Mouse (Mus musculus): ENCODE results near the gene Bach2.

GRCm38 (mm10) chr4:32324967-32325366, 86.4 kb downstream of the Bach2 start:
- TF ChIP-seq CTCF (IDR thresholded peaks at IDR 0.05; ENCODE audit: insufficient read depth, low read length) (no peak), POLR2A (IDR thresholded peaks at IDR 0.05; ENCODE audit: borderline replicate concordance, extremely low read depth, low read depth, low read length) (no peak)
